Mouse (Mus musculus) left cerebral cortex, postnatal 25 days (tissue): ENCODE measurements around the gene Olfr314. TPM values are rescaled to one million over a fixed set of nuclear protein-coding genes. Genes with fewer than 3 reads are reported as not detected.
"Not testable (repeated sequence)": the region's sequence is repeated elsewhere in the genome, so short reads cannot be mapped to it uniquely, and the experiment has no call there.

Source experiments
- DNase-seq, 2 experiments: peaks; one replicate each; pipeline ENCODE4 v3.0.0; 2022; ENCODE audit warnings: low spot score in 2 of 2, mixed read lengths in 1 of 2
- intact Hi-C: fragments of 180-260 bp; cut with DNase I; formaldehyde crosslinking; loops from one replicate; pipeline ENCODE4 v1.15.1; 2025
- total RNA-seq, 2 experiments: library from RNA; stranded (reverse); gene quantifications; 2 replicates each; pipeline ENCODE4 v1.2.3; 2021

Olfr314 gene
- total RNA-seq, 2 experiments from 2014 or later, result not detected

- no peak for DNase-seq
- intact Hi-C loops, result no loop called here
Measured at GRCm38 (mm10) chr11:58815676-58816075, 32.9 kb downstream of the Olfr314 start.

DNA sequence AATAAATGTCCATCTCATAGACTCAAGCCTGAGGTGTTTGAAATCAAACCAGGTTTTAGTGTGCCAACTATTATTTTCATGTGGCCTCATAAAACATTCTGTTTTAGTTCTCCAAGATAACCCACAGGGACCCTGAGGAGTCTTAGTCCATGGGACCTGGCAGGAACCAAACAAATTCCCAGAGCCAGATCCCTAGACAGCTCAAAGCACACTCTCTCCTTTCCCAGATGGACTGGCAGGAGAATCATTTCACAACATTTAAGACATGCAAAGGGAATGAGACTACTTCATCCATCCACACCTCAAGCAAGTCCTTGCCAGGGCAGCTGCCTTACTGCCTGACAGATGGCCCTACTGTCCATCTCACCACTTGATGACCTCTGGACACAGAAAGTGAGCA is 46.2 kb downstream of the Olfr314 start, which contains the start of gene Olfr312:
Gene Olfr312 (plus strand): TSS at position 301 of the 400 bp plus-strand sequence.
- intact Hi-C loops, DNase-seq: not testable (repeated sequence)

GRCm38 (mm10) chr11:58829764-58830163 is 47.0 kb downstream of the Olfr314 start:
- no peak for DNase-seq

GRCm38 (mm10) chr11:58832541-58832940 is 49.8 kb downstream of the Olfr314 start:
- DNase-seq, result not testable (repeated sequence)

More at GRCm38 (mm10) chr11:58829764-58830163, 47.0 kb downstream of the Olfr314 start:
- intact Hi-C loops, result no loop called here

More at GRCm38 (mm10) chr11:58832541-58832940, 49.8 kb downstream of the Olfr314 start:
- intact Hi-C loops, result not testable (repeated sequence)

Other genes starting within 250 kb of the Olfr314 start
- not detected for gene Olfr330, start 248.1 kb upstream of the Olfr314 start, total RNA-seq
- not detected for gene Olfr329-ps, start 236.5 kb upstream of the Olfr314 start, total RNA-seq
- under 1 TPM; 0.21 TPM for gene Olfr328, start 227.3 kb upstream of the Olfr314 start, total RNA-seq
- gene Olfr224, start 212.4 kb upstream of the Olfr314 start, total RNA-seq, result not detected
- not detected for gene Olfr325, start 205.2 kb upstream of the Olfr314 start, total RNA-seq
- not detected for gene Olfr324, start 187.8 kb upstream of the Olfr314 start, total RNA-seq
- gene 2210407C18Rik, start 166.9 kb upstream of the Olfr314 start, total RNA-seq, result not detected
- gene Olfr323, start 152.5 kb upstream of the Olfr314 start, total RNA-seq, result not detected
- gene Trim58, start 142.5 kb upstream of the Olfr314 start, total RNA-seq, result not detected
- not detected for gene Olfr322, start 124.2 kb upstream of the Olfr314 start, total RNA-seq
- gene Olfr320, start 101.9 kb upstream of the Olfr314 start, total RNA-seq, result not detected
- gene Olfr319, start 83.8 kb upstream of the Olfr314 start, total RNA-seq, result not detected
- not detected for gene Olfr318, start 58.9 kb upstream of the Olfr314 start, total RNA-seq
- not detected for gene Olfr317, start 43.7 kb upstream of the Olfr314 start, total RNA-seq
- 1 to 10 TPM in 1 of 2 experiments, under 1 TPM in 1; 0.44 to 1.1 TPM for gene Olfr316, start 30.2 kb upstream of the Olfr314 start, total RNA-seq
- not detected for gene Olfr315, start 9.8 kb upstream of the Olfr314 start, total RNA-seq
- 1 to 10 TPM; 1.2 to 3.0 TPM for gene Fam183b, start 19.0 kb downstream of the Olfr314 start, total RNA-seq
- not detected for gene Olfr313, start 32.0 kb downstream of the Olfr314 start, total RNA-seq
- gene Olfr312, start 46.3 kb downstream of the Olfr314 start, total RNA-seq, result not detected
- gene Olfr311, start 56.3 kb downstream of the Olfr314 start, total RNA-seq, result under 1 TPM in 1 of 2 experiments, not detected in 1; 0.21 TPM
- 10 to 100 TPM; 18.4 to 21.5 TPM for gene Gm12258, start 64.2 kb downstream of the Olfr314 start, total RNA-seq
- 10 to 100 TPM in 1 of 2 experiments, 1 to 10 TPM in 1; 9.3 to 10.2 TPM for gene 2810021J22Rik, start 84.3 kb downstream of the Olfr314 start, total RNA-seq
- gene Zfp39, start 121.3 kb downstream of the Olfr314 start, total RNA-seq, result 1 to 10 TPM; 8.2 to 9.4 TPM
- not detected for gene Btnl10, start 135.0 kb downstream of the Olfr314 start, total RNA-seq
- 100 to 1,000 TPM; 480 to 498 TPM for gene Rnf187, start 156.0 kb downstream of the Olfr314 start, total RNA-seq
- 100 to 1,000 TPM in 1 of 2 experiments, 10 to 100 TPM in 1; 90.4 to 111 TPM for gene Hist3h2ba, start 166.0 kb downstream of the Olfr314 start, total RNA-seq
- gene Hist3h2a, start 171.7 kb downstream of the Olfr314 start, total RNA-seq, result 10 to 100 TPM; 62.2 to 64.8 TPM
- 1 to 10 TPM; 5.4 TPM for gene Trim17, start 171.7 kb downstream of the Olfr314 start, total RNA-seq
- gene Trim11, start 195.1 kb downstream of the Olfr314 start, total RNA-seq, result 10 to 100 TPM; 21.5 to 23.7 TPM